Mouse (Mus musculus): Measurements from ENCODE around the gene Sgcb. TPM values are rescaled to one million over a fixed set of nuclear protein-coding genes. Genes with fewer than 3 reads are reported as not detected.

The Sgcb gene
- polyA plus RNA-seq (2016; fragmentation: Nextera tagmentation; extraction: Ambion mirVana) = 22.8 and 26.0 TPM in 2 replicates

GRCm38 (mm10) chr5:73647261-73647900 is at the start of gene Sgcb:
Sgcb (minus strand) TSS chr5:73647790.
- peaks cover 22% of the 10 kb centered on the region for H3K4me1 ChIP-seq

GRCm38 (mm10) chr5:73694254-73695015 is 46.8 kb upstream of the Sgcb start:
- H3K36me3 ChIP-seq = no peaks in the 10 kb centered on the region
- no peak for DNase-seq (ENCODE audit: low spot score)
- no peak overlapping the region for H3K4me3 ChIP-seq
- H3K4me1 ChIP-seq = peaks cover 22% of the 10 kb centered on the region
- no peaks in the 10 kb centered on the region for H3K9me3 ChIP-seq
- 79% methylated on average over 4 of the region's 4 CpGs for WGBS
- no peaks in the 10 kb centered on the region for H3K27me3 ChIP-seq (ENCODE audit: insufficient read depth, poor library complexity, severe bottlenecking)
- H3K27ac ChIP-seq = no peak overlapping the region

More at GRCm38 (mm10) chr5:73647261-73647900, at the start of gene Sgcb:
- H3K4me3 ChIP-seq = peak within 1 kb of the TSS; percentile 88
- H3K27ac ChIP-seq = peak within 1 kb of the TSS; percentile 89
- H3K27me3 ChIP-seq (ENCODE audit: insufficient read depth, poor library complexity, severe bottlenecking) = peaks cover 56% of the 10 kb centered on the region
- peak; percentile 93 for DNase-seq (ENCODE audit: low spot score)
- peaks cover 4% of the 10 kb centered on the region; the same call in 1 of the 2 replicates for H3K36me3 ChIP-seq
- WGBS = under 1% methylated on average over 62 of the region's 62 CpGs
- H3K9me3 ChIP-seq = no peaks in the 10 kb centered on the region

GRCm38 (mm10) chr5:73693778-73694177 is 46.2 kb upstream of the Sgcb start:
- WGBS = 83% methylated on average over 1 of the region's 1 CpGs
- no peak overlapping the region for H3K27ac ChIP-seq

DNA sequence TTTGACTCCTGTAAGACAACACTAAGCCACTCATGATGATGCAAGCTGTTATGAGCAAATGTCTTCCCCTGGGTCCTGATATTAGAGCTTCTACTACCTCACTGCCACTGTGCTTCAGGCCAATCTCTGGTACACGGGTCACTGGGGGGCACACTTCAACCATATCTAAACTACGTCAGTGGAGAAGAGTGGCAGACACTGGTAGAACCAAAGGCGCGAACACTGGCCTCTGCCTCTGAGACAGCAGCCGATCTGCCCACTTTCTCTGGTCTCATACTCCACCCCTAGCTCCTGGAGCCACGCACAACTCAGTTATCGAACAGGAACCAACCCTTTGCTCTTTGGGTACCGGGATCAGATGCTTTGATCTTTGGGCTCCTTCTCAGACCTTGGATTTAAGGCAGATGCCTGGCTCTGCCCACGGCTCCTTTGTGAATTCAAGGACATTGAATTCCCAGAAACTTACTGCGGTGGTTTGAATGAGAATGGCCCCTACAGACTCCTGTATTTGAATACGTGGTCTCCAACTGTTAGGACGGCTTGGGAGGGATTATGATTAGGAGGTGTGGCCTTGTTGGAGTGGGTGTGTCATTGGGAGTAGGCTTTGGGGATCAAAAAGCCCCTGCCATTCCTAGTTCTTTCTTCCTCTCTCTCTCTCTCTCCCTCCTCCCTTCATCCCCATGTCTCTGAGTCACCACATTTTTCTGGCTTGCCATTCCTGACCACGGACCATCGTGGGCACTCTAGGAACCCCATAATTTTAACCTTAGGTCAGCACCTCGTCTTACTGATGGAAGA is 44.3 kb upstream of the Sgcb start:
- Histone ChIP-seq H3K27me3 (ENCODE audit: insufficient read depth, poor library complexity, severe bottlenecking) (no peaks in the 10 kb centered on the region), H3K36me3 (no peaks in the 10 kb centered on the region), H3K9me3 (no peaks in the 10 kb centered on the region), H3K27ac (no peak overlapping the region), H3K4me3 (no peak overlapping the region), H3K4me1 (peaks cover 40% of the 10 kb centered on the region)
- DNase-seq (ENCODE audit: low spot score) = no peak
- WGBS = 31% methylated on average over 15 of the region's 15 CpGs

More at GRCm38 (mm10) chr5:73693778-73694177, 46.2 kb upstream of the Sgcb start:
- H3K4me3 ChIP-seq = no peak overlapping the region
- no peaks in the 10 kb centered on the region for H3K36me3 ChIP-seq
- no peak for DNase-seq (ENCODE audit: low spot score)
- H3K4me1 ChIP-seq = peaks cover 28% of the 10 kb centered on the region
- H3K9me3 ChIP-seq = no peaks in the 10 kb centered on the region
- H3K27me3 ChIP-seq (ENCODE audit: insufficient read depth, poor library complexity, severe bottlenecking) = no peaks in the 10 kb centered on the region

DNA sequence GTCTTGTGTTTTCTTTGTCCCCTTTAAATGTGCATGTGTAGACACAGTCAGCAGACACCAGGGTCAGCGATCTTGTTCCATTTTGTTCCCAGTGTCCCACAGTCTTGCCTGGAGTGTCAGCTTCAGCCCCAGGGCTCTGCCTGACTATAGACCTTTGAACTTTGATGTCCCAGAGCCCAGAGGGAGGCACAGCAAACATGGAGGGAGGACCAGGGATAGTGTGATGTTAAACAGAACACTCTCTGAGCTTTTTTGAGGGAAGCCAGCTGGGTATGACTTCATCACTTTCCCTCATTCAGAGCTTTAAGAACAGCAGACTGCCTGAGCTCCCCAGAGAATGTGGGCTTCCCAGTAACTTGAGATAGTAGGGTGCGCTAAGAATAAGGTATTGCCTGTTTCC is 42.6 kb upstream of the Sgcb start:
- Histone ChIP-seq H3K4me1 (peaks cover 40% of the 10 kb centered on the region), H3K4me3 (no peak overlapping the region), H3K9me3 (no peaks in the 10 kb centered on the region), H3K36me3 (no peaks in the 10 kb centered on the region), H3K27me3 (ENCODE audit: insufficient read depth, poor library complexity, severe bottlenecking) (no peaks in the 10 kb centered on the region), H3K27ac (peak overlapping the region; percentile 44)
- no peak for DNase-seq (ENCODE audit: low spot score)
- WGBS = 43% methylated on average over 2 of the region's 2 CpGs

DNA sequence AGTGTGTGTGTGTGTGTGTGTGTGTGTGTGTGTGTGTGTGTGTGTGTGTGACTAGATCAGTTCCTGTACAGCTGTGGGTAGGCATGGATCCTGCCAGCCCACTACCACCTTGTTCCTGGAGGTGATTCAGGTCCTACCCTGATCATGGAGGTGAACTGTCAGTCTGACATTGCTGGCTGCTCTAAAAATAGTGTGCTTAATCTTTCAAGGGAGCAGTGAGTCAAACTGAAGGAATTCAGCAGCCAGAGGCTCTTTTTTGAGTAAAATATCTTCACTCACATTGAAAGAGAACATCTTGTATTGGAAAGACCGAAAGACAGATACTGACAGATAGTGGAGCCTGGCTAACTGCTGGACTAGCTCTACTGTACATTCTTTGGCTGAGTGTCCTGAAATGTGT is 41.0 kb upstream of the Sgcb start:
- peak overlapping the region; percentile 53; the same call in 1 of the 2 replicates for H3K27ac ChIP-seq
- peaks cover 40% of the 10 kb centered on the region for H3K4me1 ChIP-seq
- WGBS = 49% methylated on average over 1 of the region's 1 CpGs
- H3K27me3 ChIP-seq (ENCODE audit: insufficient read depth, poor library complexity, severe bottlenecking) = no peaks in the 10 kb centered on the region
- H3K36me3 ChIP-seq = no peaks in the 10 kb centered on the region
- DNase-seq (ENCODE audit: low spot score) = no peak
- H3K9me3 ChIP-seq = no peaks in the 10 kb centered on the region
- no peak overlapping the region for H3K4me3 ChIP-seq

DNA sequence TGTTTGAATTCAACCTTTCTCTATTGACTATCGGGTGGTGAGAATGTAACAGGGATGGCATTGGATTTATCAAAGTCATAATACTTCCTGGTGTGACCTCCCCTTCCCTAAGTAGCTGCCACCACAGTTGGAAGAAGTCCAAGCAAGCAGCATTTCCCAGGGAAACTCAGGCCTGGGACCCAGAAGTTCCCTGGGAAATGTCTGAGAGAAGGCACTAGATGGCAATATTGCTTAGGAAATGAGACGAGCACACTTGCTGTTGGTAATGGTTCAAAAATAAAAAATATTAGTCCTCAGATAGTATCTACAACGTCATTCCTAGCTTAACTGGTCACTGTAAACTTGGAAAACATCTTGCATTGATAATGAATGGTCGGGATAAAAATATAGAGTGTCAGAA is 38.6 kb upstream of the Sgcb start:
- Histone ChIP-seq H3K4me3 (no peak overlapping the region), H3K27ac (no peak overlapping the region), H3K36me3 (no peaks in the 10 kb centered on the region), H3K9me3 (no peaks in the 10 kb centered on the region), H3K27me3 (ENCODE audit: insufficient read depth, poor library complexity, severe bottlenecking) (no peaks in the 10 kb centered on the region), H3K4me1 (peaks cover 33% of the 10 kb centered on the region)
- no peak for DNase-seq (ENCODE audit: low spot score)
- WGBS = 27% methylated on average over 4 of the region's 4 CpGs

GRCm38 (mm10) chr5:73683706-73684409 is 36.3 kb upstream of the Sgcb start:
- H3K27me3 ChIP-seq (ENCODE audit: insufficient read depth, poor library complexity, severe bottlenecking) = no peaks in the 10 kb centered on the region
- 58% methylated on average over 9 of the region's 9 CpGs for WGBS
- H3K4me3 ChIP-seq = no peak overlapping the region
- peaks cover 13% of the 10 kb centered on the region; the same call in 1 of the 2 replicates for H3K4me1 ChIP-seq
- H3K27ac ChIP-seq = no peak overlapping the region
- no peaks in the 10 kb centered on the region for H3K36me3 ChIP-seq
- no peak for DNase-seq (ENCODE audit: low spot score)
- H3K9me3 ChIP-seq = no peaks in the 10 kb centered on the region

DNA sequence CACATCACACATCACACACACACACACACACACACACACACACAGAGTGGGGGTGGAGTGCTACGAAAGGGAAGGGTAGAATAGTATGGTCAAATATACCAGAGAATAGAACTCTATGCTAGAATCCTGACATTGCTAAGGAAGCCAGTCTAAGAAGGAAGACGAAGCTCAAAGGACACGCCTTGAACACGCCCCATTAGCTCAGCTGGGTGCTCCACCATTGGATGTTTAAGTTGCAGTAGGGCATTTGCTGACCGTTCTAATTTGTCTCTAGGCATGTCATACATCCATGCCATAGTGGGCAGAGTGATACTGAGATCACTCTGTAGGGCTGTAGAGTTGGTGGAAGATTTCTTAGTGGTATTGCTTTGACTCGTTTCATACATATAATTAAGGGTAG is 35.6 kb upstream of the Sgcb start:
- Histone ChIP-seq H3K27me3 (ENCODE audit: insufficient read depth, poor library complexity, severe bottlenecking) (no peaks in the 10 kb centered on the region), H3K9me3 (no peaks in the 10 kb centered on the region), H3K4me1 (peaks cover 6% of the 10 kb centered on the region; the same call in 1 of the 2 replicates), H3K27ac (no peak overlapping the region), H3K4me3 (no peak overlapping the region), H3K36me3 (no peaks in the 10 kb centered on the region)
- 77% methylated on average over 6 of the region's 6 CpGs for WGBS
- DNase-seq (ENCODE audit: low spot score) = no peak

DNA sequence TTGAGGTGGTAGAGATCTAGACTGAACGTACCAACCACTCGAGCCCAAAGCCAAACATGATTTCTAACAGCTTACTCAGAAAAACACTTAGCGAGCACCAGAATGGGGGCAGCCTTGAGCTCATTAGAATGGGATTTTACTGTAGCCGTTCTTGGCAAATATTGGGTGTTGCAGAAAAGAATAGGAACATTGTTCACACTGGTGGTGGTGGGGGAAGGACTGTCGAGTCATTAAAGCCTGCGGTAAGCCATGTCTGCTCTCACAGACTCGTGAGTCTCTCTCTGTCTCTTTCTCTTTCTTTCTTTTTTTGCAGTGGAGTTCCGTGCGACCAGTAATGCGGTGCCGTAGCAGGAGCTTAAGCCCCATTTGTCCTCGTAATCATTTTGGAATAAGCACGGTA is 29.0 kb upstream of the Sgcb start:
- Histone ChIP-seq H3K4me1 (no peaks in the 10 kb centered on the region), H3K36me3 (no peaks in the 10 kb centered on the region), H3K9me3 (no peaks in the 10 kb centered on the region), H3K27ac (no peak overlapping the region), H3K27me3 (ENCODE audit: insufficient read depth, poor library complexity, severe bottlenecking) (no peaks in the 10 kb centered on the region), H3K4me3 (no peak overlapping the region)
- 76% methylated on average over 13 of the region's 13 CpGs for WGBS
- DNase-seq (ENCODE audit: low spot score) = no peak

GRCm38 (mm10) chr5:73675604-73676003 is 28.0 kb upstream of the Sgcb start:
- no peaks in the 10 kb centered on the region for H3K4me1 ChIP-seq
- no peaks in the 10 kb centered on the region for H3K36me3 ChIP-seq
- H3K27ac ChIP-seq = no peak overlapping the region
- no peak for DNase-seq (ENCODE audit: low spot score)
- no peak overlapping the region for H3K4me3 ChIP-seq
- no peaks in the 10 kb centered on the region for H3K27me3 ChIP-seq (ENCODE audit: insufficient read depth, poor library complexity, severe bottlenecking)
- no peaks in the 10 kb centered on the region for H3K9me3 ChIP-seq
- 89% methylated on average over 3 of the region's 3 CpGs for WGBS

- 50% methylated on average over 26 of the region's 26 CpGs for WGBS
- no peak overlapping the region for H3K27ac ChIP-seq
- no peak overlapping the region for H3K4me3 ChIP-seq
- no peak for DNase-seq (ENCODE audit: low spot score)
- no peaks in the 10 kb centered on the region for H3K36me3 ChIP-seq
- H3K9me3 ChIP-seq = no peaks in the 10 kb centered on the region
- H3K27me3 ChIP-seq (ENCODE audit: insufficient read depth, poor library complexity, severe bottlenecking) = no peaks in the 10 kb centered on the region; the same call in 1 of the 2 replicates
- H3K4me1 ChIP-seq = 0 out of 2 replicates have a peak, but pooled peaks cover 3% of the 10 kb centered on the region
Measured at GRCm38 (mm10) chr5:73669386-73669785, 21.8 kb upstream of the Sgcb start.

Measured in heart, embryonic 10.5 days (tissue).